Mouse (Mus musculus): ENCODE results near the gene Tut4. TPM values are rescaled to one million over a fixed set of nuclear protein-coding genes. Genes with fewer than 3 reads are reported as not detected.

Gene Tut4
- 20.4 and 24.7 TPM in 2 replicates for polyA plus RNA-seq (2012)

DNA sequence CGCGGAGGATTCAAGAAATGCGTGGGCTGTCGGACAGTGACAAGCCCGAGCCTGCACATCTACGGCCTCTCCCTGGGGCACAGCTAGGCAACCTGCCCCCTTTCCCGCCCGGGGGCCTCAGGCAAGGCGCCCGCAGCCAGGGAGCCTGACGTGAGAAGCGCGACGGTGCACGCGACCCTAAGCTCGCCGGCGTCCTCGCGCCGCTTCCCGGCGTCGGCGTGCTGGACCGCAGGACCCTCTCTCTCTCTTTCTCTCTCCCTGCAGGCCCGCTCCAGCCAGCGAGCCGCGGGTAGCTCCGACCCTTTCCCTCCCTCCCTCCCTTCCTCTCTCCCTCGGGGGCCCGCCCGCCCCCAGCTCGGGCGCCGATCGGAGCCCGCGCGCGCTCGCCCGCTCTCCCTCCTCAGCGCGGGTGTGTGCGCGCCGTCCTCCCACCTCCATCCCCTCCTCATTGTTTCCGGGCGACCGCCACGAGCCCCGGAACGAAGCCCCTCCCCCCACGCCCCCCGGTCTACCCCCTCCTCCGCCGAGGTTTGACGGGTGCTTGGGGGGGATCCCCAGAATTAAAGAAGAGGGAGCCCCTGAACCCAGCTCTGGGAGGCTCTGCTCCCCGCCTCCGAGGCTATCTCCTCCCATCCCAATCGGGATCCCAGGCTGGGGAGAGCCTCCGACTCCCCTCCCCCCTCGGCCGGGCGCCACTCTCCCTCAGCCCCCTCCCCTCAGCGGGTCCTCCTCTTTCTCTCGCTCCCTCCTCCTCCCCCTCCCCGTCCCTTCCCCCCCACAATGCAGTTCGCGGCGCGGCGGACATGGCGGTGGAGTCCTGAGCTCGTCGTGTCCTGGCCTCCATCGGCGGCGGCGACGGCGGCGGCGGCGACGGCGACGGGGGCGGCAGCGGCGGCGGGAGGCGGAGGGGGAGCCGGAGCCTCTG lies at the start of gene Tut4:
Gene Tut4 (plus strand): TSS at position 196 of the 925 bp plus-strand sequence.

GRCm38 (mm10) chr4:108578840-108579742 lies 119.9 kb downstream of the Tut4 start, which contains the start of the genes Prpf38a and Orc1:
Gene Prpf38a, minus strand, starts transcription at chr4:108579336.
Gene Orc1, plus strand, starts transcription at chr4:108579423.

Other genes with a start within 250 kb of the Tut4 start
- gene Zyg11a, start 241.4 kb upstream of the Tut4 start, polyA plus RNA-seq (2012) = not detected in 2 replicates
- gene Zyg11b, start 158.3 kb upstream of the Tut4 start, polyA plus RNA-seq (2012) = 2.0 and 2.1 TPM in 2 replicates
- gene Coa7, start 131.3 kb upstream of the Tut4 start, polyA plus RNA-seq (2012) = 2.3 and 2.4 TPM in 2 replicates
- not detected in 2 replicates for gene Shisal2a, start 76.1 kb upstream of the Tut4 start, polyA plus RNA-seq (2012)
- gene Gpx7, start 52.5 kb upstream of the Tut4 start, polyA plus RNA-seq (2012) = 1.2 and 2.2 TPM in 2 replicates
- 2.3 and 4.1 TPM in 2 replicates for gene Prpf38a, start 119.9 kb downstream of the Tut4 start, polyA plus RNA-seq (2012)
- gene Orc1, start 120.0 kb downstream of the Tut4 start, polyA plus RNA-seq (2012) = 19.5 and 24.8 TPM in 2 replicates
- gene Cc2d1b, start 160.5 kb downstream of the Tut4 start, polyA plus RNA-seq (2012) = 91.3 and 120 TPM in 2 replicates